Mouse (Mus musculus) forebrain, postnatal 0 days (tissue): Measurements from ENCODE around the gene Riox2. TPM values are rescaled to one million over a fixed set of nuclear protein-coding genes. Genes with fewer than 3 reads are reported as not detected.

Experiments used
- ATAC-seq: fragments of 200-750 bp; cut with Nextera tagmentation; 2 replicates; pipeline ENCODE4 v1.8.0; 2017; ENCODE audit warnings: mild to moderate bottlenecking, moderate library complexity
- DNase-seq: peaks from one replicate; pipeline ENCODE4 v3.0.0-alpha.2; 2015
- H3K27ac ChIP-seq: fragments of 300-500 bp; sonication (generic); 2 replicates; pipeline ENCODE4 v1.5.1; 2014; ENCODE audit warnings: low read depth, mild to moderate bottlenecking, antibody characterized with exemption, low read length, moderate library complexity, mixed read lengths
- H3K27me3 ChIP-seq: fragments of 300-500 bp; sonication (generic); 2 replicates; pipeline ENCODE4 v1.6.1; 2014; ENCODE audit warnings: mild to moderate bottlenecking, low read length, mixed read lengths; ENCODE audit not compliant: insufficient read depth
- H3K36me3 ChIP-seq: fragments of 300-500 bp; sonication (generic); 2 replicates; pipeline ENCODE4 v1.6.1; 2014; ENCODE audit warnings: mild to moderate bottlenecking, moderate library complexity; ENCODE audit not compliant: insufficient read depth
- H3K4me1 ChIP-seq: fragments of 300-500 bp; sonication (generic); 2 replicates; pipeline ENCODE4 v1.6.1; 2014; ENCODE audit warnings: antibody characterized with exemption; ENCODE audit not compliant: insufficient read depth
- H3K4me2 ChIP-seq: fragments of 300-500 bp; sonication (generic); 2 replicates; pipeline ENCODE4 v1.6.1; 2014; ENCODE audit warnings: low read depth, mild to moderate bottlenecking, moderate library complexity
- H3K4me3 ChIP-seq: fragments of 300-500 bp; sonication (generic); 2 replicates; pipeline ENCODE4 v1.5.1; 2014; ENCODE audit warnings: low read depth, low read length, mixed read lengths
- H3K9ac ChIP-seq: fragments of 300-500 bp; sonication (generic); 2 replicates; pipeline ENCODE4 v1.6.1; 2014; ENCODE audit warnings: mild to moderate bottlenecking
- H3K9me3 ChIP-seq: fragments of 300-500 bp; sonication (generic); 2 replicates; pipeline ENCODE4 v1.6.1; 2016; ENCODE audit warnings: low read length
- CTCF ChIP-seq: sonication (generic); IDR thresholded peaks from 2 replicates; pipeline ENCODE4 v1.5.1; 2016; ENCODE audit warnings: antibody characterized with exemption, control low read depth, low read depth
- WGBS: fragments of 180-500 bp; shearing (Covaris S2); extraction: QIAGEN DNeasy Blood & Tissue Kit; methylation state at CpG from one replicate; pipeline ENCODE4 v1.1.7; 2014; 5-methylcytosine and 5-hydroxymethylcytosine counted together
- polyA plus RNA-seq: library from polyadenylated mRNA; unstranded; fragments of >200 nt; fragmentation: Nextera tagmentation; extraction: Ambion mirVana; gene quantifications from 2 replicates; pipeline ENCODE4 v1.2.1, GENCODE M21; 2015
- total RNA-seq: library from RNA; depleted of rRNA; stranded (reverse); fragments of >200 nt; gene quantifications from 2 replicates; pipeline ENCODE4 v1.2.3, GENCODE M21; 2014

The Riox2 gene
- total and polyA plus RNA-seq, 2 experiments from 2014 or later, result 9.8 to 12.2 TPM

DNA sequence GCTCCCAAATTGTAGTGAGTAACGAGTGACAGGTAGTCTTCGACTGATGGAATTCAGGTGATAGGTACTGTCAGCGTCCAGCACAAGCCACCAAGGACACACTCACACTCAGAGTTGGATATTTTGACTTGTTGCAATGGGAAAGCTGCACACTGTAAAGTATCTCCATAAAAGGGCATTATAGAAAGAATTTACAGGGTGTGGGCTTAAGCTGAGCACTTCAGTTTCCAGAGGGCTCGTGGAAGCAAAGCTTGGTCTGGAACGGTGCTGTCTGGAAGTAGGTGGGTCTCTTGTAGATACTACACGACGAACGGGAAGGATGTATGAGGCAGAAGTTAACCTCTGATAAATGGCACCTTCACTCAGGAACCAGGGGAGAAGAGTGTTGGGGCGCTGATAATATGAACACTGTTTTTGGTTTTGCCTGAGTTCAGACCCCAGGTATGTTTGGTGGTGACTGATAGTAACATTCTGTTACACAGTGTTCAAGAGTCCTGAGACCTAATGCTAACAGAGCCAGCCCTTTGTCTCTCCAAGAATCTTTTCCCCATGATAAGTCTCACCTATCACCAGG is 16.5 kb downstream of the Riox2 start:
- TF ChIP-seq CTCF, result no peak
- 93% methylated on average over 9 of the region's 9 CpGs for WGBS

DNA sequence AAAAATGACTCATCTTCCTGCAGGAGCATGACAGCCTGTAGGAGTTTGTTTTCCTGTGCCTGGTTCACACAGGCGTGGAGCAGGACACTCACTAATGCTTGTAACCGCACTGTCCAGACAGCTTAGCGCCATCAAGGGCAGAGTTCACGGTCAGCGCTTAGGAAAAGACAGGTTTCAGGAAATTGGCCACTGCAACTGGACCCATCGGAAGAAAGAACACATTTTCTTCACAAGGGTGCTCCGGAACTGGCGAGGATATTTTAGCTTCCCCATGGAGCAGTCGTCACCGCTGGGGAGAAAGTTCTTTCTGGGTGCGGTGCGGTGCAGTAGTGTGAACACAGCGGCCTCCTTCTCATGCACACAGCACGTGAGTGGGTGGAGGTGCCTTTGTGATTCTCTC is 21.6 kb downstream of the Riox2 start:
- WGBS, result 93% methylated on average over 14 of the region's 14 CpGs
- no peaks in the 10 kb centered on the region for H3K4me1 ChIP-seq
- TF ChIP-seq CTCF, result no peak
- no peak overlapping the region for H3K27ac ChIP-seq
- ATAC-seq (no peak), DNase-seq (no peak)
- H3K4me2 ChIP-seq, result no peak overlapping the region
- no peak overlapping the region for H3K4me3 ChIP-seq
- no peak overlapping the region for H3K9ac ChIP-seq
- H3K36me3 ChIP-seq, result peaks cover 7% of the 10 kb centered on the region; the same call in 1 of the 2 replicates
- H3K9me3 ChIP-seq, result no peaks in the 10 kb centered on the region
- H3K27me3 ChIP-seq, result no peaks in the 10 kb centered on the region

More for the DNA sequence above, 16.5 kb downstream of the Riox2 start:
- H3K9me3 ChIP-seq, result no peaks in the 10 kb centered on the region
- H3K27ac ChIP-seq, result no peak overlapping the region
- H3K4me3 ChIP-seq, result no peak overlapping the region
- no peaks in the 10 kb centered on the region for H3K27me3 ChIP-seq
- H3K9ac ChIP-seq, result no peak overlapping the region
- no peak for ATAC-seq
- DNase-seq, result no peak
- H3K4me2 ChIP-seq, result no peak overlapping the region
- H3K36me3 ChIP-seq, result peaks cover 11% of the 10 kb centered on the region; the same call in 1 of the 2 replicates
- H3K4me1 ChIP-seq, result no peaks in the 10 kb centered on the region

DNA sequence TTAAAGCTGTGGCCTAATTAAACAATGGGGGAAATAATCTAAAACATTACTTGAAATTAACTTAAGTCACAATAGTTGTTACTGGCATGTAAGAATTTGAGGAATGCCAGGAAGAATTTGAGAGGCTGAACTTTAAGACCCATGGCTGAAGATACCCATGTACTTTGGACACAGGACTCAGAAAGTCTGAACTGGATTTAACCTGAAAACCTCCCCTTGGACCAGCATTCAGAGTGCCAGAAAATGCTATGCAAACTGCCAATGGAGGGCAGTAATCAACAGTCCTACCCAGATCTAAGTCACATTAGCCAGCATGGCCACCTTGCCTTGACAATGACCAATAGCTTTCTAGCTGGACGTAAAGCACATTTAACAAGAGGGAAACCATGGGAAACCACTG is 26.4 kb downstream of the Riox2 start:
- WGBS, result 94% methylated on average over 1 of the region's 1 CpGs
- no peak for TF ChIP-seq CTCF

DNA sequence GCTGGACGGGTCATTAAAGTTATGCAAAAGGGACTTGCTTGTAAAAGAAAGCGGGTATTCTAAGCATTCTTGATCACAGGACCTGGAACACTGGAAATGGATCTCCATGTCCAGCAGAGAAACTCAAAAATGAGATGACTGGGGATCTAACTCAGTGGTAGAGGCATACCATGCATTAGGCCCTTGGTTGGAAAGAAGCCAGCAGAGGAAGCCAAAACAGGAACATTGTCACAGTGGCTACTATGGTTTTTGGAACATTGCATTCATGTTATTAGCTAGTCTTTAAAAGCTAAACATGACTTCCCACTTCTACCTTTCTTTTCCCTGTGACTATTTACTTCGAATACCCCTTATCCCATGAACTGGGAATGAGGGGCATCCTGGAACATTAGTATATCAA is 27.6 kb downstream of the Riox2 start:
- no peak overlapping the region for H3K4me3 ChIP-seq
- H3K36me3 ChIP-seq, result no peaks in the 10 kb centered on the region
- ATAC-seq, result no peak
- no peak for TF ChIP-seq CTCF
- H3K27ac ChIP-seq, result no peak overlapping the region
- WGBS, result 93% methylated on average over 3 of the region's 3 CpGs
- H3K9me3 ChIP-seq, result no peaks in the 10 kb centered on the region
- no peaks in the 10 kb centered on the region for H3K4me1 ChIP-seq
- H3K9ac ChIP-seq, result no peak overlapping the region
- no peak overlapping the region for H3K4me2 ChIP-seq
- H3K27me3 ChIP-seq, result no peaks in the 10 kb centered on the region
- DNase-seq, result no peak

More for the DNA sequence above, 26.4 kb downstream of the Riox2 start:
- H3K4me1 ChIP-seq, result no peaks in the 10 kb centered on the region
- no peaks in the 10 kb centered on the region for H3K9me3 ChIP-seq
- peaks cover 4% of the 10 kb centered on the region; the same call in 1 of the 2 replicates for H3K36me3 ChIP-seq
- no peak overlapping the region for H3K9ac ChIP-seq
- H3K4me2 ChIP-seq, result no peak overlapping the region
- DNase-seq (no peak), ATAC-seq (no peak)
- no peaks in the 10 kb centered on the region for H3K27me3 ChIP-seq
- H3K27ac ChIP-seq, result no peak overlapping the region
- H3K4me3 ChIP-seq, result no peak overlapping the region

DNA sequence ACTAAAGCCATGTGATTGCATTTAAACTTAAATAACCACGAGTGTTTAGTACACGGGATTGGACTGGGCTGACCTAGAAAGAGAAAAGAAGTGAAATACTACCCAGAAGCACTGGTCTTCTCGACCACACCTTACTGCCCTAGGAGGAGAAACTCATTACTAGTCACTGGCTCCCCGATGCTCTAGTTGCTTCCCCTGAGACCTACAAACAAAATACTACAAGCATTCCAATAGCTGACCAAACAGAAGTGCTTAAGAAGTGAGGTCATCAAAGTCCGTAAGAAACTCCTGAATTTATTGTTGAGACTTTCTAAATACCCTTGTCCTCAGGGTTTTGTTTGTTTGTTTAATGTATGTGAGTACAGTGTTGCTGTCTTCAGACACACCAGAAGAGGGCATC is 38.3 kb downstream of the Riox2 start:
- no peaks in the 10 kb centered on the region for H3K36me3 ChIP-seq
- DNase-seq (no peak), ATAC-seq (no peak)
- no peak overlapping the region for H3K4me3 ChIP-seq
- no peaks in the 10 kb centered on the region for H3K27me3 ChIP-seq
- H3K9me3 ChIP-seq, result no peaks in the 10 kb centered on the region
- no peak for TF ChIP-seq CTCF
- no peak overlapping the region for H3K9ac ChIP-seq
- H3K27ac ChIP-seq, result no peak overlapping the region
- 87% methylated on average over 5 of the region's 5 CpGs for WGBS
- no peak overlapping the region for H3K4me2 ChIP-seq
- no peaks in the 10 kb centered on the region for H3K4me1 ChIP-seq

DNA sequence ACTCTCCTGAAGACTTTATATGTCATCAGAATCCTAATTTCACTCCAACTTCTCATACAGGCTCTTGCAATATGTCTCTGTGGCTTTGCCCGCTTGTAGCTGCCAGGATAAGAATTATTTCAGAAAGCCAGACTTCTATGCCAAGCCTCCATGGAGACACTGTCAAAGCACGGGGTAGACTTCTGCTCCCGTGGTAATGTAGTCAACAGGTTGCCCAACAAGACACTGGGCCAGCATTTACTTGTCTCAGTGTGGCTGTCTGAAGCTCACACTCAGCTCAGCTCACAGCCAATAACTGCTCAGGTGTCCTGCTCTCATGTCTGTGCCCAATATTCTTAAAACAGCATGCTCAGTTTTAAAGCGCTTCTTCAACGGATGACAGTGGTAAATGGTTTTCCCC is 43.6 kb downstream of the Riox2 start:
- peak; percentile 90 for ATAC-seq

DNA sequence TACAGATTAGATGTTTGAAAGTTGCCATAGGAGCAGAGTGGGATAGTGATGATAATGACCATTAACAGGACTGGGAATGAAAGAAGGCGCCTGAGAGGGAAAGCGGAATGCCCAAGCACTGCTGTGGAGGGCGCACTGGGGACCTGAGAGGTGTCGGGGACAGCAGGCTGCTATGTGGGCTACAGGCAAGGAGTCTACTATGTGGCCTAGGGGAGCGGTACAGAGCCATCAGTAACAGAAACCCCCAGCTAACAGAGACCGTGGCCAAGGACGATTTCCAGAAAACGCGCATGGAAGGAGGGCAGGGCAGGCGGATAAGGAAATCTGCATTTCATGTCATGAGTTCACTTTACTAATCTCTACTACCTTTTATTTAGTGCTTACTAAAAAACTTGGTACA is 45.4 kb downstream of the Riox2 start:
- Histone ChIP-seq H3K9ac (no peak overlapping the region), H3K4me1 (no peaks in the 10 kb centered on the region), H3K36me3 (no peaks in the 10 kb centered on the region), H3K27me3 (no peaks in the 10 kb centered on the region), H3K27ac (no peak overlapping the region), H3K4me3 (no peak overlapping the region), H3K9me3 (no peaks in the 10 kb centered on the region), H3K4me2 (no peak overlapping the region)
- WGBS, result 95% methylated on average over 10 of the region's 10 CpGs
- TF ChIP-seq CTCF, result no peak
- ATAC-seq, result no peak
- no peak for DNase-seq

More for the DNA sequence above, 43.6 kb downstream of the Riox2 start:
- WGBS, result 81% methylated on average over 5 of the region's 5 CpGs
- H3K4me1 ChIP-seq, result no peaks in the 10 kb centered on the region
- no peaks in the 10 kb centered on the region for H3K27me3 ChIP-seq
- H3K4me3 ChIP-seq, result no peak overlapping the region
- H3K4me2 ChIP-seq, result no peak overlapping the region
- H3K27ac ChIP-seq, result no peak overlapping the region
- no peaks in the 10 kb centered on the region for H3K9me3 ChIP-seq
- no peak overlapping the region for H3K9ac ChIP-seq
- peak; percentile 57 for DNase-seq
- no peaks in the 10 kb centered on the region for H3K36me3 ChIP-seq
- TF ChIP-seq CTCF, result no peak
